Comparison of ENCODE assay signal across 8 mouse cellular contexts in genomic region chr17:23700079-23700478, GRCm38 (mm10). TPM values are rescaled to one million over a fixed set of nuclear protein-coding genes. Genes with fewer than 3 reads are reported as not detected.
DNase-seq lines count a peak whose midpoint lies in the region; ATAC-seq lines count a peak whose summit lies in the region.

No protein-coding gene starts in this region.

- no peaks in the 10 kb centered on the region for H3K36me3 ChIP-seq in hindbrain, embryonic 12.5 days

- no peaks in the 10 kb centered on the region for H3K9me3 ChIP-seq in hindbrain, embryonic 12.5 days (replicated peaks)

- peak; percentile 96 for DNase-seq in NIH3T3 (ENCODE audit: low read depth)
- DNase-seq in cerebellum, postnatal 10 days, result peak; percentile 96 to 97
- DNase-seq in frontal cortex, postnatal 10 days (ENCODE audit: low spot score in 2 of 2), result peak; percentile 85 to 90
- DNase-seq in layer of hippocampus, postnatal 14 days (ENCODE audit: low spot score in 2 of 2), result peak; percentile 83 to 93
- peak; percentile 94 for DNase-seq in lung, postnatal 10 days
- DNase-seq in ovary, postnatal 36 days (ENCODE audit: low spot score), result peak; percentile 85
- DNase-seq in thymus, postnatal 14 days, result peak; percentile 85

- ATAC-seq in hindbrain, embryonic 12.5 days (ENCODE audit: low FRiP score), result peak; percentile 96

- H3K4me1 ChIP-seq in hindbrain, embryonic 12.5 days, result peaks cover 9% of the 10 kb centered on the region

- peak overlapping the region; percentile 70 for H3K9ac ChIP-seq in hindbrain, embryonic 12.5 days

- H3K4me2 ChIP-seq in hindbrain, embryonic 12.5 days (replicated peaks), result peak overlapping the region; percentile 100

- H3K27me3 ChIP-seq in hindbrain, embryonic 12.5 days, result peaks cover 43% of the 10 kb centered on the region

- 1% methylated on average over 28 of the region's 28 CpGs for WGBS in hindbrain, embryonic 12.5 days

- peak overlapping the region; percentile 76 for H3K4me3 ChIP-seq in hindbrain, embryonic 12.5 days

- H3K27ac ChIP-seq in hindbrain, embryonic 12.5 days, result no peak overlapping the region

RNA-seq across cellular contexts. Expression of gene Cldn9, which starts 16.3 kb away (rescaled TPM):
- 5.5 and 14.6 TPM in 2 replicates for polyA plus RNA-seq in hindbrain, embryonic 12.5 days (2016; fragmentation: Nextera tagmentation; extraction: Ambion mirVana)
- total RNA-seq in layer of hippocampus, postnatal 14 days (2021), result 1 to 10 TPM in 1 of 2 experiments, under 1 TPM in 1; 0.69 to 1.1 TPM

RNA-seq across cellular contexts. Expression of gene Cldn6, which starts 21.0 kb away (rescaled TPM):
- 14.6 and 35.0 TPM in 2 replicates for polyA plus RNA-seq in hindbrain, embryonic 12.5 days (2016; fragmentation: Nextera tagmentation; extraction: Ambion mirVana)
- total RNA-seq in layer of hippocampus, postnatal 14 days (2021), result not detected

RNA-seq across cellular contexts. Expression of gene 1520401A03Rik, which starts 22.5 kb away (rescaled TPM):
- 0.21 and 1.2 TPM in 2 replicates for polyA plus RNA-seq in hindbrain, embryonic 12.5 days (2016; fragmentation: Nextera tagmentation; extraction: Ambion mirVana)
- total RNA-seq in layer of hippocampus, postnatal 14 days (2021), result under 1 TPM; 0.14 to 0.16 TPM

RNA-seq across cellular contexts. Expression of gene Tnfrsf12a, which starts 22.8 kb away (rescaled TPM):
- polyA plus RNA-seq in hindbrain, embryonic 12.5 days (2016; fragmentation: Nextera tagmentation; extraction: Ambion mirVana), result 2.8 and 4.2 TPM in 2 replicates
- 10 to 100 TPM in 1 of 2 experiments, 1 to 10 TPM in 1; 9.5 to 10.1 TPM for total RNA-seq in layer of hippocampus, postnatal 14 days (2021)

RNA-seq across cellular contexts. Expression of gene Pkmyt1, which starts 26.1 kb away (rescaled TPM):
- polyA plus RNA-seq in hindbrain, embryonic 12.5 days (2016; fragmentation: Nextera tagmentation; extraction: Ambion mirVana), result 29.1 and 31.2 TPM in 2 replicates
- total RNA-seq in layer of hippocampus, postnatal 14 days (2021), result 1 to 10 TPM; 3.7 to 4.0 TPM
